Mouse (Mus musculus): ENCODE results near the gene Cyp2s1. TPM values are rescaled to one million over a fixed set of nuclear protein-coding genes. Genes with fewer than 3 reads are reported as not detected.

Gene Cyp2s1
- polyA plus RNA-seq, 2 experiments from 2014 or later, result 2.1 to 3.0 TPM

DNA sequence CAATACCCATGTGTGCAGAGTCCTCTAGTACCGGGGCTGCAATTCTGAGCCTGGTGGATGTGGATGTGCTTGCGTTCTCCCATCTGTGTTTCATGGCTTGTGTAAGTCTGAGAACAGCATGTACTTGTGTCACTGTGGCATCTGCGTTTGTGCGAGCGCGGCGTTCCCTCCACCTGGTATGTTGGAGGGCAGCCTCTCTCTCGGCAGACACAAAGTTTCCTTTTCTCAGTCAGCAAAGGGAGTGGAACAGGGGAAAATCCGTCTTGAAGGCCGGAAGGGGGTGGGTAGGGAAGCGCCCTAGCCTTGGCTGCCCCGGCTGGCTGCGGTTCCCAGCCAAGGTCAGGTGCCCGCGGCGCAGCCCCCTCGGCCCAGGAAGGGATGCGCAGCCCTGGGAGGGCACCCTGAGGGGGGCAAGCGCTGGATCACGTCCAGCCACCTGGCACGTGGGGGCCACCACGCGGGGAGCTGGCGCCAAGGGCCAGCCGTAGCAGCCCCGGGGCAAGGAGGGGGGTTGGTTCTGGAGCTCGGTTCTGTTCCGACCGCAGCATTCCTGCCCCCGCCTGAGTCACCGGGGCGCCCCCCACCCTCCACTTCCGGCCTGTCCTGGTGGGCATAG, 35.3 kb downstream of the Cyp2s1 start:
- peak; percentile 69 for ATAC-seq

DNA sequence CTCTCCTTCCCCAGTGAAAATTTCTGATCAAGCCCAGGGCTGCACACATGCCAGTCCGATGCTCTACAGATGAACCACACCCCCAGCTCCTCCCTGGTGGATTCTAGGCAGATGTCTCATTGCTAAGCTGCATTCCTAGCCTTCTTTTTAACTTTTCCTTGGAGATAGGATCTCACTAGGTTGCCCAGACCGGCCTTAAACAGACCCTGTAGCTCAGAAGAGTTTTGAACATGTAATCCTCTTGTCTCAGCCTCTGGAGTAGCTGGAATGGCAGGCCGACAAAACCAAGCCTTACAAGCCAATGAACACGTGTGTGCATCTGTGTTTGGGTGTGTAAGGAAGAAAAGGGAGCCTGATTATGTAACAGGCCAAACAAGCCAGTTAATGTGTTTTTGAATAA, 36.0 kb downstream of the Cyp2s1 start:
- no peak for ATAC-seq

DNA sequence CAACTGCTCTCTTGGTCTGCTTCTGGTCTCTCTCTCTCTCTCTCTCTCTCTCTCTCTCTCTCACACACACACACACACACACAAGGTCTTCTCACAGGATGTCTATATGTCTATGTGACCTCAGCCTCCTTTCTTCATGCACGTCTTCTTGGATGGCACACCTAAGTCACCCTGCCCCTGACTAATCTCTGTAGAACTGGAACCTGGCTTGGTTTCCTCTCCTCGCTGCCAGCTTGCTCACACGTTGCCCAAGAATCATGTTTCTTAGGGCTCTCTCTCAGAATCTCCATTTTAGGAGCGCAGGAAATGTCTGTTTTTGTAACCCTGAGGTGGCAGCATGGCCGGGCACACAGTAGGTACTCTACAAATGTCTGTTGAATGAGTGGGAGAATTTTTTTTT, 36.7 kb downstream of the Cyp2s1 start:
- ATAC-seq, result peak; percentile 27

DNA sequence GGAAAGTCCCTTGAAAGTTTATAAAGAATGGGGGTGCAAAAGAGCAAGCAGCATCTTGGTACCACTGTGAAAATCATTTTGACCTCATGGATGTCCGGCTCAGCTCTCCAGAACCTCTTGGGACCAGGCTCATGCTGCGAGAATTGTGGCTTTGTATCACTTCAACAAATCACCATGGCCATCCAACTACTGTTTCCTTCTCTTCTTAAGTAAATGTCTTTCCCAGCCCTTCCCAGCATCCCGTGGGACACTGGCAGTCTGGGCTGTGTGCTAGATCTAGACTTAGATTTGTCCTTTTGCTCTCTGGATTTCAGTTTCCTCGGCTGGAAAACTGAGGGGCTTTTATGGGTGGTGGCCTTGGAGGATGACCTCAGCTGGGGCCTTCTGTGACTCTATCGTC, 48.5 kb downstream of the Cyp2s1 start:
- ATAC-seq, result no peak

DNA sequence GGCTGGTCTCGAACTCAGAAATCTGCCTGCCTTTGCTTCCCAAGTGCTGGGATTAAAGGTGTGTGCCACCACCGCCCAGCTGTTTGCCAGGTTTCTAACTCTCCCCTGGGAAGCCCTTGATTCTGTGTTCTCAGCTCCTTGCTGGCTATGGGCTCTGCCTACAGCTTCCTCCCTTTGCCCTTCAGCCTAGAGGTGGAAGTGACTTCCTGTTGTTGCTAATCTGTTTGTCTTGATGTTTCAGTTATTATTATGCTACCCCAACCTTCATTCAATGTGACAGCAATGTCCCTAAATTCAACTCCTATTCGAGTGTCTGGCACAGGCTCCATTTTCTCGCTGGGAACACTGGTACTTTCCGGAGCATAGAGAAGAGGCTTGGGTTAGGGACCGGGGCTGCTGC, 50.6 kb downstream of the Cyp2s1 start:
- ATAC-seq, result peak; percentile 82

DNA sequence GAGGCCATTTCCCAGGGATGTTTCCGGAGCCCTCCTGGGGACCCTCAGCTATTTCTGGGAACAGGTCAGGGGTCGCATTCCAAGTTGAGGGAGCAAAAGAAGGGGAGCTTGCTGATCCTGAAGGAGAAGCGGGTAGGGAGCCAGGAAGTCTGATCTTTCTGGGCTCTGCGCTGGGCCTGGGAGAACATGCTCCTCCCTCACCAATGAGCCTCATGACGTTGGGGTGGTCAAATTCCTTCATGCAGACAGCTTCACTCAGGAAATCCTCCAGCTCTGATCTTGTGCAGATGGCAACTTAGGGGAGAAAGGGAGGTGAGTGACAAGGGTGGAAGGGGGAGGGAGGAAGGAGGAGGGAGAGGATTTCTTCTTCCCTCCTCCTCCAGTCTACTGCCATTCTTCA, 52.5 kb downstream of the Cyp2s1 start:
- no peak for ATAC-seq

DNA sequence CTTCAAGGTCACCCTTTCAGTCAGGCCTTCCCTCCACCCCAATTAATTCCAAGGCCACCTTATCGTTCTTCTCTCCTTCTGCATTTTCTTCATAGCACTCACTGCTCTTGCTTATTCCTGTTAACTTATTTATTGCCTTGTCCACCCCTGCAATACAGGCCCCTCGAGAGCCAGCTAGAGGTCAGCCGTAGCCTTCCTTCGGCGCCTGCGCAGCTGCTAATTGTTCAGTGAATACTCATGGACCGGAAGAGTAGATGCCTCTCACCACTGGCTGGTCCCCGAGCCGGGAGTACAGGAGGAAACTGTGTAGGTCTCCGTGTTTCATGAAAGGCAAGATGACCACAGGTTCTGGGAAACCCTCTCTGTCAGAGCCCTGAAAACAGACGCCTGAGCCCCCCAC, 53.0 kb downstream of the Cyp2s1 start:
- ATAC-seq, result no peak

DNA sequence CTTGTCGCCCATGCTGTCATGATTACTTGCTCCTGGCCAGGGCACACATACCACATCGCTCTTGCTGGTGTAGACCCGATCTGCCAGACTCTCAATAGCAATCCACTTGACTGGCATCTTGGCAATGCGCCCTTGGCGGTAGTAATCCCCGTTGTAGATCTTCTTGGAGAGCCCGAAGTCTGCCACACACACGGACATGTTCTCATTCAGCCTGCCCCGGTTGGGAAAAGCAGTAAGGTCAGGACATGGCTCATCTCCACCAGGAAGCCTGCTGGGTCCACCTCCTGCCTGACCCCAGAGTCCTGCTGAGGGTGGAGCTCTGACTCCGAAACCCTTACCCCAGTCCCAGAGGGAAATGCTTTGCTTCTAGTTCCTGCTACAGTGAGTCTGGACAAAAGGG, 55.4 kb downstream of the Cyp2s1 start:
- ATAC-seq, result no peak

DNA sequence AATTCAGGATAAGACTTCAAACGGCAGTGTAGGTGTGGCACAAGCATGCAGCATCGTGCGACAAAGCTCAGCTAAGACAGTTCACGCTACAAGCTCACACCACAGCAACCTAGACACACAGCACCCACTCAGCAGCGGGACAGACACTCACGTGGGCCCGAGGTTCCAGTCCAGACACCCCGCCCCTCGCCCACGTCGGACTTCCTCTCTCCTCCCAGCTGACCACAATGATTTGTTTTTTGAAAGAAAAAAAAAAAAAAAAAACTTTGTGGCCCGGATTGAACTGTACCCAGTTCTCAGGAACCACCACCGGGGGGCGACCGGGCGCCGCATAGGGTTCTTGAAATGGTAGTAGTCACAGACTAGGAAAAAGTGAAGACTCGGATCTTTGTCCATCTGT, 60.7 kb downstream of the Cyp2s1 start:
- ATAC-seq, result peak; percentile 51

DNA sequence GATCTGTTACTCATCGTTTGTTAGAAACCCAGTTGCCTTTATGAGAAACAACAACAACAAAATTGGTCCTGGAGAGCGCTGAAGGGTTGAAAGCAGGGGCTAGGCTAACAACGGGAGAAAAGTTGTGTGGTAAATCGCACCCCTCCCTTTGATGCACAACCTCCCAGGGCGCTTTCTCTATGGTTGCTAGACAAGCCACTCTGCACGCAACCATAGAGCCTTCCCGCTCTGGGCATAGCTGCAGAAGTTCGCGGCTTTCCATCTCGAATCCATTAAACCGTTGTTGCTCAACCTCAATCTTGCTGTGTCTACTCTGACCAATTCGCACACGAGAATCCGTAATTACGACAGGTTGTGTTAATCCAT, 61.3 kb downstream of the Cyp2s1 start:
- peak; percentile 37 for ATAC-seq

DNA sequence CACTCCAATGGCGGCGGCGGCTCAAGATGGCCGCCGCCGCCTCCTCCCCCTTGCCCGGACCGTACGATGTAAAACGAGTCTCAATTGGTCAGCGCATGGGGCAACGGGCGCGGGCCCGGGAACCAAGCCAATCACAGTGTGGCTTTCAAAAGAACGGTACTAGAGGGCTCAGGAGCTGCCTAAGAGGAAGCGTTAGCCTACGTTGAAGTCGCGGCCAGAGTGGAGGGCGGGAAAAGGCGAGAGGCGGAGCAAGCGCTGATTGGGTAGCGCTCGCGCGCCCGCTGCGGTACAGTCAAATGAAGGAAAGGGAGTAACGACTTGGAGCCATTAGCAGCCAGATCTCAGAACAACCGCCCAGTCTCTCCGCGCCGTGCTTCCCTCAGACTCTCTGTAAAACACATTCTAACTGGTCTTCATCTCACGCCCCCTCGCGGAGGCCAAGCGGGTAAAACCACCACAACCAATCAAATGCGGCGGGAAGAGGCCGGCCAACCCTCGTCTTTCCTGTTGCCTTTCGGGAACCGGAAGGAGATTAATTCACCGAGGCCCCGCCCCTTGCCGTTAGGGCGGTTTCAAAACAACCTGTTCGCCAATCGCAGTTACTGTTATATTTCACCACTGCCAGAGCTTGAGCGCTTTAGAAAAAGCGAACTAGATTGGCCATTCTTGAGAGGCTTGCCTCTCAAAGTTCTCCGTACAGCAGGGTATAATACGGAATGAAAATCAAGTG, 61.8 kb downstream of the Cyp2s1 start, which contains the start of gene Hnrnpul1:
Hnrnpul1 (minus strand) TSS at position 20 of the 730 bp plus-strand sequence.
- peak; percentile 77 for ATAC-seq

DNA sequence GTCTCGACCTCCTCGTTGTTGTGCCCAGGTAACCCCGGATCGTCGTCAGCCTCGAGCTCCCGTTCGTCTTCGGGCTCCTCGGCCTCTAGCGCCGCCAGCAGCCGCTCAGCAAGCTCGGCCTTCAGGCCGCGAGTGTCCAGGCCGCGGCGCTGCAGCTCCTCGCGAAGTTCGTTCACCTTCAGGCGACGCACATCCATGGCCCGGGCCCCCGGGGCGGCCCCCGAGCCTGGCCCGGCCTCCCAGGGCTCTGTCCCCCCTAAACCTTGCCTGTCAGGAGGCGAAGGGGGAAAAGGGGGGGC, 62.3 kb downstream of the Cyp2s1 start:
- no peak for ATAC-seq

DNA sequence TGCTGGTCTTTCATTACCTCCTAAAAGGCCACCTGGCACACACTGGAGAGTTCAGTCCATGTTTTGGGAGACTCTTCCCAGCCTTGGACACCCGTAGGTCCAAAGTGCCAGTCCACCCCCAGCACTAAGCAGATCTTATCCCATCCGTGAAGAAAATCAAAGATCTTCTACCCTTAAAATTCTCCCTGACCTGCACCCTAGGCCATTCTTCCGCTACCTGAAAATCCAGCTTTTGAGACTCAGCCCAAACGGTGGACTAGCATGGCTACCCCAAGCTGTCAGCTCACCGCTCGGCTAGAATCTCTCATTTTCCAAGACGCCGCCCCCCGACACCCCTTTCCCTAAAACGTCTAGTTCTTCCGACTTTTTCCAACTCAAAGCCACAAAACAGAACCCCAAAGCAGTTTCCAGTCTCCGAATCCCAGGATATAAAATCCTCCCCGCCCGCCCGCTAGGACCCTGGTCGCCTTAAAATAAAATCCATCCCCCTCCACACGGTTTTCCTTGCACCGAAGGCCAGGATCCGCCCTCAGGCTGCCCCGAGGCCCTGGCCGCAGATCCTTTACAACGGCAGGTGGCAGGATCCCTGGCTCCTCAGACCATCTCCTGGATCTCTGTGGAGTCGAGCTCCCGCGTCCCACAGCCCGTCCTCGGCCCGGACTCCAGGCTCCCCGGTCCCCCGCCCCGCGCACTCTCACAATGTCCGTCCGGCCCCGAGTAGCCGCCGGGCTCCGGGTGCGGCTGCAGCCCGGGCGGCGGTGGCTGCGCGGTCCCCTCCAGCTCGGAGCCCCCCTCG, 62.9 kb downstream of the Cyp2s1 start:
- ATAC-seq, result no peak

DNA sequence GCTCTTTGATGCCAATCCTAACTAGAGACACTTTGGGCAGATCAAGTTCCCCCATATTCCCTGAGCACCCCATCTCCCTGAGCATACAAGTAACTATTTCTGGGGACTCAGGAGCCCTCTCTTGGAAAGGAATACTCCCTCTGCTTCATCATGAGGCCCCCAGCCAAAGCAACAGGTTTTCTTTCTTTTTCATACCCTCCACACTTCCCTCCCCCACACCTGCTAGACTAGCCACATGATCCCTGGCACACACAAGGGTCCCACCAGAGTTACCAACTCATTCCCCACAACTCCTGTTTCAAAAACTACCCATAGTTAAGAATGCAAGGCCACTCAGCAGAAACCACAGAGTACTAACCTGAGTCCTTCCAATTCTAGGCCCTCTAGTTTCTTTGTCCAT, 63.6 kb downstream of the Cyp2s1 start:
- ATAC-seq, result no peak

Other genes with a start within 250 kb of the Cyp2s1 start
- not detected for gene Erich4, start 201.0 kb downstream of the Cyp2s1 start, polyA plus RNA-seq (2017; shearing (Covaris generic))
- gene Dmac2, start 197.5 kb downstream of the Cyp2s1 start, polyA plus RNA-seq (2017; shearing (Covaris generic)), result 10 to 100 TPM; 44.2 to 66.2 TPM
- under 1 TPM; 0.27 to 0.81 TPM for gene B3gnt8, start 190.3 kb downstream of the Cyp2s1 start, polyA plus RNA-seq (2017; shearing (Covaris generic))
- 10 to 100 TPM; 16.6 to 27.7 TPM for gene Bckdha, start 157.9 kb downstream of the Cyp2s1 start, polyA plus RNA-seq (2017; shearing (Covaris generic))
- gene Exosc5, start 157.7 kb downstream of the Cyp2s1 start, polyA plus RNA-seq (2017; shearing (Covaris generic)), result 100 to 1,000 TPM in 1 of 2 experiments, 10 to 100 TPM in 1; 97.0 to 157 TPM
- 10 to 100 TPM; 15.2 to 31.5 TPM for gene Tmem91, start 141.7 kb downstream of the Cyp2s1 start, polyA plus RNA-seq (2017; shearing (Covaris generic))
- 10 to 100 TPM; 46.8 to 72.8 TPM for gene B9d2, start 136.1 kb downstream of the Cyp2s1 start, polyA plus RNA-seq (2017; shearing (Covaris generic))
- 1 to 10 TPM; 6.9 to 9.7 TPM for gene Tgfb1, start 129.9 kb downstream of the Cyp2s1 start, polyA plus RNA-seq (2017; shearing (Covaris generic))
- gene Ccdc97, start 97.8 kb downstream of the Cyp2s1 start, polyA plus RNA-seq (2017; shearing (Covaris generic)), result 10 to 100 TPM; 36.5 to 68.4 TPM
- 10 to 100 TPM; 40.5 to 57.0 TPM for gene Hnrnpul1, start 62.2 kb downstream of the Cyp2s1 start, polyA plus RNA-seq (2017; shearing (Covaris generic))
- 10 to 100 TPM; 17.8 to 34.4 TPM for gene Axl, start 28.2 kb downstream of the Cyp2s1 start, polyA plus RNA-seq (2017; shearing (Covaris generic))
- not detected for gene Cyp2b10, start 80.7 kb upstream of the Cyp2s1 start, polyA plus RNA-seq (2017; shearing (Covaris generic))
- not detected for gene Cyp2b13, start 244.6 kb upstream of the Cyp2s1 start, polyA plus RNA-seq (2017; shearing (Covaris generic))